Mouse (Mus musculus): ENCODE results near the gene Ctsw. TPM values are rescaled to one million over a fixed set of nuclear protein-coding genes. Genes with fewer than 3 reads are reported as not detected.
A peak's percentile ranks its signal among the peaks of the same experiment; 100 is the strongest.

Gene Ctsw
- polyA plus RNA-seq, 1 experiment from 2014 or later = 0.54 TPM

GRCm38 (mm10) chr19:5486771-5487170 is 18.5 kb upstream of the Ctsw start:
- Histone ChIP-seq H3K36me3 (replicated peaks) (peaks cover 31% of the 10 kb centered on the region), H3K4me3 (replicated peaks) (peak overlapping the region; percentile 64), H3K27me3 (no peaks in the 10 kb centered on the region), H3K4me2 (peak overlapping the region; percentile 97), H3K9ac (peak overlapping the region; percentile 76; the same call in 1 of the 2 replicates), H3K27ac (replicated peaks) (no peak overlapping the region; the same call in 1 of the 2 replicates), H3K4me1 (replicated peaks) (peaks cover 52% of the 10 kb centered on the region), H3K9me3 (replicated peaks) (no peaks in the 10 kb centered on the region)
- ATAC-seq (ENCODE audit: insufficient read depth) = no peak
- 73% methylated on average over 4 of the region's 4 CpGs for WGBS (ENCODE audit: insufficient replicate concordance)

- Histone ChIP-seq H3K4me1 (replicated peaks) (peaks cover 49% of the 10 kb centered on the region), H3K27me3 (no peaks in the 10 kb centered on the region), H3K4me3 (replicated peaks) (no peak overlapping the region), H3K36me3 (replicated peaks) (peaks cover 33% of the 10 kb centered on the region), H3K9me3 (replicated peaks) (no peaks in the 10 kb centered on the region), H3K27ac (replicated peaks) (no peak overlapping the region), H3K4me2 (no peak overlapping the region), H3K9ac (no peak overlapping the region)
- 82% methylated on average over 8 of the region's 8 CpGs for WGBS (ENCODE audit: insufficient replicate concordance)
- no peak for ATAC-seq (ENCODE audit: insufficient read depth)
Measured at GRCm38 (mm10) chr19:5486286-5486685, 18.0 kb upstream of the Ctsw start.

GRCm38 (mm10) chr19:5485821-5486220 is 17.5 kb upstream of the Ctsw start:
- ATAC-seq (ENCODE audit: insufficient read depth) = no peak
- no peaks in the 10 kb centered on the region for H3K9me3 ChIP-seq (replicated peaks)
- H3K36me3 ChIP-seq (replicated peaks) = peaks cover 33% of the 10 kb centered on the region
- no peaks in the 10 kb centered on the region for H3K27me3 ChIP-seq
- no peak overlapping the region for H3K27ac ChIP-seq (replicated peaks)
- no peak overlapping the region for H3K9ac ChIP-seq
- no peak overlapping the region for H3K4me2 ChIP-seq
- no peak overlapping the region for H3K4me3 ChIP-seq (replicated peaks)
- WGBS (ENCODE audit: insufficient replicate concordance) = 79% methylated on average over 7 of the region's 7 CpGs
- H3K4me1 ChIP-seq (replicated peaks) = peaks cover 46% of the 10 kb centered on the region

GRCm38 (mm10) chr19:5485371-5485770 is 17.1 kb upstream of the Ctsw start:
- Histone ChIP-seq H3K9me3 (replicated peaks) (no peaks in the 10 kb centered on the region), H3K9ac (no peak overlapping the region), H3K4me3 (replicated peaks) (no peak overlapping the region), H3K4me1 (replicated peaks) (peaks cover 46% of the 10 kb centered on the region), H3K27me3 (no peaks in the 10 kb centered on the region), H3K4me2 (no peak overlapping the region), H3K36me3 (replicated peaks) (peaks cover 33% of the 10 kb centered on the region), H3K27ac (replicated peaks) (no peak overlapping the region)
- 89% methylated on average over 8 of the region's 8 CpGs for WGBS (ENCODE audit: insufficient replicate concordance)
- no peak for ATAC-seq (ENCODE audit: insufficient read depth)

- no peak overlapping the region for H3K4me3 ChIP-seq (replicated peaks)
- H3K4me1 ChIP-seq (replicated peaks) = peaks cover 39% of the 10 kb centered on the region
- whole genome bisulfite sequencing (ENCODE audit: insufficient replicate concordance) = 79% methylated on average over 5 of the region's 5 CpGs
- H3K4me2 ChIP-seq = no peak overlapping the region
- H3K9me3 ChIP-seq (replicated peaks) = no peaks in the 10 kb centered on the region
- no peak overlapping the region for H3K27ac ChIP-seq (replicated peaks)
- H3K36me3 ChIP-seq (replicated peaks) = peaks cover 33% of the 10 kb centered on the region
- H3K27me3 ChIP-seq = no peaks in the 10 kb centered on the region
- H3K9ac ChIP-seq = no peak overlapping the region
- no peak for ATAC-seq (ENCODE audit: insufficient read depth)
Measured at GRCm38 (mm10) chr19:5484496-5484895, 16.2 kb upstream of the Ctsw start.

GRCm38 (mm10) chr19:5483386-5484359 is 15.4 kb upstream of the Ctsw start:
- 80% methylated on average over 19 of the region's 19 CpGs for whole genome bisulfite sequencing (ENCODE audit: insufficient replicate concordance)
- H3K9me3 ChIP-seq (replicated peaks) = no peaks in the 10 kb centered on the region
- H3K27ac ChIP-seq (replicated peaks) = no peak overlapping the region
- peaks cover 31% of the 10 kb centered on the region for H3K4me1 ChIP-seq (replicated peaks)
- H3K36me3 ChIP-seq (replicated peaks) = peaks cover 33% of the 10 kb centered on the region
- ATAC-seq (ENCODE audit: insufficient read depth) = no peak
- no peak overlapping the region for H3K4me3 ChIP-seq (replicated peaks)
- no peak overlapping the region for H3K9ac ChIP-seq
- H3K27me3 ChIP-seq = no peaks in the 10 kb centered on the region
- H3K4me2 ChIP-seq = no peak overlapping the region

GRCm38 (mm10) chr19:5481398-5481797 is 13.1 kb upstream of the Ctsw start:
- peaks cover 33% of the 10 kb centered on the region for H3K36me3 ChIP-seq (replicated peaks)
- WGBS (ENCODE audit: insufficient replicate concordance) = 82% methylated on average over 10 of the region's 10 CpGs

GRCm38 (mm10) chr19:5480016-5480415 is 11.7 kb upstream of the Ctsw start:
- Histone ChIP-seq H3K4me2 (no peak overlapping the region), H3K27me3 (peaks cover 19% of the 10 kb centered on the region), H3K9ac (no peak overlapping the region), H3K4me1 (replicated peaks) (peaks cover 10% of the 10 kb centered on the region), H3K27ac (replicated peaks) (no peak overlapping the region), H3K36me3 (replicated peaks) (peaks cover 22% of the 10 kb centered on the region), H3K9me3 (replicated peaks) (no peaks in the 10 kb centered on the region), H3K4me3 (replicated peaks) (no peak overlapping the region)
- ATAC-seq (ENCODE audit: insufficient read depth) = no peak
- 73% methylated on average over 10 of the region's 10 CpGs for WGBS (ENCODE audit: insufficient replicate concordance)

More at GRCm38 (mm10) chr19:5481398-5481797, 13.1 kb upstream of the Ctsw start:
- Histone ChIP-seq H3K27me3 (0 out of 2 replicates have a peak, but pooled peaks cover 7% of the 10 kb centered on the region), H3K4me2 (no peak overlapping the region), H3K27ac (replicated peaks) (no peak overlapping the region), H3K4me3 (replicated peaks) (no peak overlapping the region), H3K4me1 (replicated peaks) (peaks cover 9% of the 10 kb centered on the region), H3K9me3 (replicated peaks) (no peaks in the 10 kb centered on the region), H3K9ac (no peak overlapping the region)
- no peak for ATAC-seq (ENCODE audit: insufficient read depth)

GRCm38 (mm10) chr19:5477668-5478300 is 9.5 kb upstream of the Ctsw start:
- Histone ChIP-seq H3K4me1 (replicated peaks) (peaks cover 23% of the 10 kb centered on the region), H3K27me3 (peaks cover 42% of the 10 kb centered on the region), H3K4me2 (no peak overlapping the region), H3K27ac (replicated peaks) (no peak overlapping the region), H3K36me3 (replicated peaks) (peaks cover 6% of the 10 kb centered on the region; the same call in 1 of the 2 replicates), H3K4me3 (replicated peaks) (no peak overlapping the region), H3K9ac (no peak overlapping the region), H3K9me3 (replicated peaks) (no peaks in the 10 kb centered on the region)
- WGBS (ENCODE audit: insufficient replicate concordance) = 72% methylated on average over 18 of the region's 18 CpGs
- ATAC-seq (ENCODE audit: insufficient read depth) = no peak

- no peak for ATAC-seq (ENCODE audit: insufficient read depth)
- Histone ChIP-seq H3K9me3 (replicated peaks) (no peaks in the 10 kb centered on the region), H3K4me3 (replicated peaks) (no peak overlapping the region)
Measured at GRCm38 (mm10) chr19:5477004-5477667, 8.8 kb upstream of the Ctsw start.

More at GRCm38 (mm10) chr19:5477004-5477667, 8.8 kb upstream of the Ctsw start:
- no peak overlapping the region for H3K27ac ChIP-seq (replicated peaks)
- H3K4me2 ChIP-seq = no peak overlapping the region
- no peak overlapping the region for H3K9ac ChIP-seq
- H3K4me1 ChIP-seq (replicated peaks) = peaks cover 23% of the 10 kb centered on the region
- 0 out of 2 replicates have a peak, but pooled peaks cover 2% of the 10 kb centered on the region for H3K36me3 ChIP-seq (replicated peaks)
- 66% methylated on average over 10 of the region's 10 CpGs for WGBS (ENCODE audit: insufficient replicate concordance)
- H3K27me3 ChIP-seq = peaks cover 48% of the 10 kb centered on the region
